Mouse (Mus musculus) brain, adult 2 months (tissue): ENCODE results near the gene Idh3a.
"Not testable (repeated sequence)": the region's sequence is repeated elsewhere in the genome, so short reads cannot be mapped to it uniquely, and the experiment has no call there.

ENCODE experiments used
- DNase-seq: peaks from one replicate; pipeline ENCODE4 v3.0.0; 2011; ENCODE audit warnings: low read depth, low spot score

Idh3a gene

GRCm38 (mm10) chr9:54587863-54588262 lies 1.7 kb downstream of the Idh3a start:
- DNase-seq: no peak

- DNase-seq: not testable (repeated sequence)
Measured at GRCm38 (mm10) chr9:54593652-54594051, 7.5 kb downstream of the Idh3a start.

- DNase-seq: no peak
Measured at GRCm38 (mm10) chr9:54596752-54597465, 10.8 kb downstream of the Idh3a start.

- DNase-seq: peak; percentile 72
Measured at GRCm38 (mm10) chr9:54602386-54602785, 16.3 kb downstream of the Idh3a start.

GRCm38 (mm10) chr9:54602916-54603315 lies 16.8 kb downstream of the Idh3a start:
- DNase-seq: no peak

- DNase-seq: no peak
Measured at GRCm38 (mm10) chr9:54604131-54604654, 18.1 kb downstream of the Idh3a start.

- peak; percentile 75 for DNase-seq
Measured at GRCm38 (mm10) chr9:54604886-54605285, 18.8 kb downstream of the Idh3a start.

GRCm38 (mm10) chr9:54612781-54613191 lies 26.7 kb downstream of the Idh3a start:
- no peak for DNase-seq

GRCm38 (mm10) chr9:54614182-54614850 lies 28.2 kb downstream of the Idh3a start:
- peak; percentile 68 for DNase-seq

GRCm38 (mm10) chr9:54627240-54627639 lies 41.1 kb downstream of the Idh3a start:
- DNase-seq: no peak

GRCm38 (mm10) chr9:54628752-54629151 lies 42.6 kb downstream of the Idh3a start:
- peak; percentile 69 for DNase-seq

- peak; percentile 55 for DNase-seq
Measured at GRCm38 (mm10) chr9:54629613-54630261, 43.6 kb downstream of the Idh3a start.

GRCm38 (mm10) chr9:54630905-54631304 lies 44.8 kb downstream of the Idh3a start:
- no peak for DNase-seq

GRCm38 (mm10) chr9:54633401-54633800 lies 47.3 kb downstream of the Idh3a start:
- DNase-seq: no peak

GRCm38 (mm10) chr9:54637510-54638314 lies 51.6 kb downstream of the Idh3a start:
- DNase-seq: no peak

- DNase-seq: no peak
Measured at GRCm38 (mm10) chr9:54639192-54639591, 53.1 kb downstream of the Idh3a start.

- DNase-seq: no peak
Measured at GRCm38 (mm10) chr9:54641548-54641947, 55.4 kb downstream of the Idh3a start.

- DNase-seq: no peak
Measured at GRCm38 (mm10) chr9:54642149-54642548, 56.0 kb downstream of the Idh3a start.

- no peak for DNase-seq
Measured at GRCm38 (mm10) chr9:54642556-54642955, 56.4 kb downstream of the Idh3a start.

GRCm38 (mm10) chr9:54643179-54643578 lies 57.0 kb downstream of the Idh3a start:
- no peak for DNase-seq

GRCm38 (mm10) chr9:54645530-54645929 lies 59.4 kb downstream of the Idh3a start:
- no peak for DNase-seq

GRCm38 (mm10) chr9:54646252-54646651 lies 60.1 kb downstream of the Idh3a start:
- no peak for DNase-seq
